In genomic region chr16:30774951-30775661, GRCm38 (mm10) we compare ENCODE assay signal across 9 mouse cellular contexts.
DNase-seq lines count a peak whose midpoint lies in the region; ATAC-seq and TF ChIP-seq lines count a peak whose summit lies in the region.
"Had no signal": no experiment of that assay in that cellular context is flagged by ENCODE, and none has a peak within 500 bp of the region (broad histone marks: within the 10 kb centered on the region; RNA-seq: fewer than 3 reads in every experiment).

No protein-coding gene starts in this region.

- no peak overlapping the region for H3K4me2 ChIP-seq in heart, embryonic 11.5 days
- no peak overlapping the region for H3K4me2 ChIP-seq in limb, embryonic 14.5 days (replicated peaks; ENCODE audit: low read depth, low read length, severe bottlenecking)
- H3K4me2 ChIP-seq: stomach, embryonic 15.5 days had no signal

- no peak for TF ChIP-seq POLR2A in heart, adult 2 months (IDR thresholded peaks at IDR 0.05; ENCODE audit: insufficient read depth, low read depth, low read length)
- TF ChIP-seq POLR2A in limb, embryonic 14.5 days (IDR thresholded peaks at IDR 0.05; ENCODE audit: borderline replicate concordance, extremely low read depth, insufficient read depth, insufficient read length): no peak

- 39% methylated on average over 14 of the region's 14 CpGs for WGBS in heart, adult 2 months
- WGBS in heart, embryonic 11.5 days (ENCODE audit: insufficient replicate concordance): 54% methylated on average over 14 of the region's 14 CpGs
- 16% methylated on average over 14 of the region's 14 CpGs for WGBS in limb, embryonic 14.5 days

- H3K9ac ChIP-seq in heart, adult 2 months (ENCODE audit: low read depth, low read length): no peak overlapping the region
- H3K9ac ChIP-seq in heart, embryonic 11.5 days (ENCODE audit: low read depth, low read length): no peak overlapping the region
- H3K9ac ChIP-seq in limb, embryonic 14.5 days (ENCODE audit: low read depth, low read length, severe bottlenecking): no peak overlapping the region
- H3K9ac ChIP-seq: stomach, embryonic 15.5 days had no signal

- ATAC-seq in heart, embryonic 11.5 days (replicated peaks; ENCODE audit: insufficient number of reproducible peaks, low FRiP score, low TSS enrichment): no peak
- ATAC-seq in limb, embryonic 14.5 days (ENCODE audit: low FRiP score, low read depth): peak; percentile 55; the same call in 1 of the 2 replicates

- 0 out of 2 replicates have a peak, but pooled peaks have one; percentile 9 for TF ChIP-seq EP300 in heart, adult 2 months (IDR thresholded peaks at IDR 0.05; ENCODE audit: insufficient read depth, low read depth, low read length)

- no peak for TF ChIP-seq CTCF in heart, adult 2 months (IDR thresholded peaks at IDR 0.05)

- no peaks in the 10 kb centered on the region for H3K9me3 ChIP-seq in heart, embryonic 11.5 days (replicated peaks; ENCODE audit: control insufficient read depth, low read length)
- H3K9me3 ChIP-seq in limb, embryonic 14.5 days (ENCODE audit: control insufficient read depth, low read length): no peaks in the 10 kb centered on the region
- H3K9me3 ChIP-seq: stomach, embryonic 15.5 days had no signal

- DNase-seq in heart, adult 2 months: peak; percentile 66 to 76
- peak; percentile 61 to 72 for DNase-seq in cerebellum, postnatal 14 days
- peak; percentile 56 for DNase-seq in heart, postnatal 4 days
- DNase-seq in limb, embryonic 14.5 days (ENCODE audit: low spot score): peak; percentile 49
- DNase-seq in spleen, adult 12 weeks (ENCODE audit: low spot score): no peak
- DNase-seq in T-cell, adult 2 months (ENCODE audit: low spot score): no peak
- no peak for DNase-seq in layer of hippocampus, adult 9-11 months

- intact Hi-C loops in heart, adult 2 months (cut with DNase I): loop anchor here (2.0 kb wide), 1 partner anchor 14 kb away; no protein-coding TSS in a partner anchor

- H3K79me2 ChIP-seq in heart, adult 2 months (replicated peaks; ENCODE audit: control insufficient read depth, insufficient read depth, low read length): no peaks in the 10 kb centered on the region

- H3K27ac ChIP-seq in heart, adult 2 months: peak overlapping the region; percentile 36
- no peak overlapping the region for H3K27ac ChIP-seq in heart, embryonic 11.5 days (ENCODE audit: low read depth, low read length)
- no peak overlapping the region for H3K27ac ChIP-seq in limb, embryonic 14.5 days (replicated peaks; ENCODE audit: low read depth, low read length)
- H3K27ac ChIP-seq: stomach, embryonic 15.5 days had no signal

- H3K36me3 ChIP-seq in heart, adult 2 months (ENCODE audit: control insufficient read depth, insufficient read depth, low read length): no peaks in the 10 kb centered on the region
- no peaks in the 10 kb centered on the region for H3K36me3 ChIP-seq in heart, embryonic 11.5 days (ENCODE audit: control insufficient read depth, insufficient read depth, low read length)
- H3K36me3 ChIP-seq in limb, embryonic 14.5 days (ENCODE audit: control insufficient read depth, insufficient read depth, low read length): no peaks in the 10 kb centered on the region
- H3K36me3 ChIP-seq: stomach, embryonic 15.5 days had no signal

- no peak overlapping the region for H3K4me3 ChIP-seq in heart, adult 2 months
- no peak overlapping the region for H3K4me3 ChIP-seq in heart, embryonic 11.5 days (ENCODE audit: low read depth, low read length)
- no peak overlapping the region for H3K4me3 ChIP-seq in limb, embryonic 14.5 days (replicated peaks; ENCODE audit: low read length)
- H3K4me3 ChIP-seq: stomach, embryonic 15.5 days had no signal

- no peaks in the 10 kb centered on the region for H3K27me3 ChIP-seq in heart, adult 2 months (ENCODE audit: control insufficient read depth, insufficient read depth, low read length)
- no peaks in the 10 kb centered on the region for H3K27me3 ChIP-seq in heart, embryonic 11.5 days (ENCODE audit: control insufficient read depth, insufficient read depth, low read length)
- no peaks in the 10 kb centered on the region for H3K27me3 ChIP-seq in limb, embryonic 14.5 days (ENCODE audit: control insufficient read depth, insufficient read depth, low read length)
- H3K27me3 ChIP-seq: stomach, embryonic 15.5 days had no signal

- H3K4me1 ChIP-seq in heart, adult 2 months (ENCODE audit: control insufficient read depth, insufficient read depth, low read length): peaks cover 22% of the 10 kb centered on the region
- peaks cover 15% of the 10 kb centered on the region for H3K4me1 ChIP-seq in heart, embryonic 11.5 days (ENCODE audit: control insufficient read depth, insufficient read depth, low read length)
- H3K4me1 ChIP-seq in limb, embryonic 14.5 days (ENCODE audit: control insufficient read depth, insufficient read depth, low read length): peaks cover 25% of the 10 kb centered on the region

Comparison
In these comparisons a context has a peak if more than half of its experiments do, and no peak if none do; other contexts are left out.
1. DNase-seq: peak in heart, adult 2 months (2 of 2), cerebellum, postnatal 14 days (2 of 2), heart, postnatal 4 days (single experiment) and limb, embryonic 14.5 days (single experiment); none in spleen, adult 12 weeks (single experiment), T-cell, adult 2 months (single experiment) and layer of hippocampus, adult 9-11 months (single experiment).